In genomic region chr14:76220952-76221351, GRCm38 (mm10) we compare ENCODE assay signal across 14 mouse cellular contexts.
A peak's percentile ranks its signal among the peaks of the same experiment; 100 is the strongest.
DNase-seq lines count a peak whose midpoint lies in the region; ATAC-seq and TF ChIP-seq lines count a peak whose summit lies in the region.
"Had no signal": no experiment of that assay in that cellular context is flagged by ENCODE, and none has a peak within 500 bp of the region (broad histone marks: within the 10 kb centered on the region; RNA-seq: fewer than 3 reads in every experiment).

No protein-coding gene starts in this region.

- no peaks in the 10 kb centered on the region; the same call in 1 of the 2 replicates for H3K4me1 ChIP-seq in neural tube, embryonic 11.5 days (ENCODE audit: control insufficient read depth, insufficient read depth, low read length)
- H3K4me1 ChIP-seq in forebrain, embryonic 13.5 days: peaks cover 22% of the 10 kb centered on the region
- 0 out of 2 replicates have a peak, but pooled peaks cover 8% of the 10 kb centered on the region for H3K4me1 ChIP-seq in hindbrain, postnatal 0 days (ENCODE audit: insufficient read depth, low read length)
- H3K4me1 ChIP-seq in neural tube, embryonic 15.5 days: peaks cover 6% of the 10 kb centered on the region; the same call in 1 of the 2 replicates
- H3K4me1 ChIP-seq: heart, embryonic 13.5 days had no signal

- no peak for TF ChIP-seq CTCF in hindbrain, postnatal 0 days (IDR thresholded peaks at IDR 0.05; ENCODE audit: low read depth)

- ATAC-seq in neural tube, embryonic 11.5 days (ENCODE audit: insufficient read depth, low FRiP score, low TSS enrichment): peak; percentile 73; the same call in 1 of the 2 replicates
- peak; percentile 76 for ATAC-seq in forebrain, embryonic 13.5 days
- ATAC-seq in hindbrain, postnatal 0 days: peak; percentile 63
- ATAC-seq in neural tube, embryonic 15.5 days (ENCODE audit: low FRiP score): peak; percentile 50; the same call in 1 of the 2 replicates
- ATAC-seq: intestine, embryonic 15.5 days had no signal

- no peak overlapping the region for H3K4me2 ChIP-seq in neural tube, embryonic 11.5 days (ENCODE audit: low read depth)
- H3K4me2 ChIP-seq in forebrain, embryonic 13.5 days: 0 out of 2 replicates have a peak overlapping the region, but pooled peaks have one; percentile 13
- H3K4me2 ChIP-seq in hindbrain, postnatal 0 days (ENCODE audit: low read depth, low read length): no peak overlapping the region
- H3K4me2 ChIP-seq in neural tube, embryonic 15.5 days: no peak overlapping the region
- H3K4me2 ChIP-seq: heart, embryonic 13.5 days; intestine, embryonic 15.5 days had no signal

- no peak overlapping the region for H3K27ac ChIP-seq in neural tube, embryonic 11.5 days (ENCODE audit: low read depth, low read length)
- H3K27ac ChIP-seq in forebrain, embryonic 13.5 days: peak overlapping the region; percentile 42
- H3K27ac ChIP-seq in hindbrain, postnatal 0 days: no peak overlapping the region
- 0 out of 2 replicates have a peak overlapping the region, but pooled peaks have one; percentile 6 for H3K27ac ChIP-seq in neural tube, embryonic 15.5 days (replicated peaks)
- H3K27ac ChIP-seq: heart, embryonic 13.5 days; intestine, embryonic 15.5 days; liver, embryonic 14.5 days had no signal

- intact Hi-C loops in gastrocnemius, postnatal 36 days (cut with DNase I): no loop called here

- 65% methylated on average over 5 of the region's 5 CpGs for WGBS in neural tube, embryonic 11.5 days
- WGBS in forebrain, embryonic 13.5 days: 15% methylated on average over 5 of the region's 5 CpGs
- 28% methylated on average over 5 of the region's 5 CpGs for WGBS in hindbrain, postnatal 0 days
- WGBS in neural tube, embryonic 15.5 days: 35% methylated on average over 5 of the region's 5 CpGs

- no peaks in the 10 kb centered on the region for H3K36me3 ChIP-seq in neural tube, embryonic 11.5 days (ENCODE audit: control insufficient read depth, insufficient read depth, low read length)
- H3K36me3 ChIP-seq in forebrain, embryonic 13.5 days (ENCODE audit: poor library complexity, severe bottlenecking): no peaks in the 10 kb centered on the region
- no peaks in the 10 kb centered on the region for H3K36me3 ChIP-seq in hindbrain, postnatal 0 days (ENCODE audit: insufficient read depth, low read length)
- H3K36me3 ChIP-seq in neural tube, embryonic 15.5 days: no peaks in the 10 kb centered on the region
- H3K36me3 ChIP-seq: heart, embryonic 13.5 days; intestine, embryonic 15.5 days had no signal

- H3K27me3 ChIP-seq in neural tube, embryonic 11.5 days (ENCODE audit: control insufficient read depth, insufficient read depth, low read length): no peaks in the 10 kb centered on the region
- no peaks in the 10 kb centered on the region; the same call in 1 of the 2 replicates for H3K27me3 ChIP-seq in forebrain, embryonic 13.5 days
- H3K27me3 ChIP-seq in hindbrain, postnatal 0 days (ENCODE audit: insufficient read depth, low read length): no peaks in the 10 kb centered on the region
- no peaks in the 10 kb centered on the region for H3K27me3 ChIP-seq in neural tube, embryonic 15.5 days (replicated peaks)
- H3K27me3 ChIP-seq: intestine, embryonic 15.5 days had no signal

- H3K4me3 ChIP-seq in neural tube, embryonic 11.5 days (ENCODE audit: low read depth, low read length): no peak overlapping the region
- no peak overlapping the region for H3K4me3 ChIP-seq in forebrain, embryonic 13.5 days
- no peak overlapping the region for H3K4me3 ChIP-seq in hindbrain, postnatal 0 days (ENCODE audit: low read length)
- no peak overlapping the region for H3K4me3 ChIP-seq in neural tube, embryonic 15.5 days (replicated peaks)
- H3K4me3 ChIP-seq: heart, embryonic 13.5 days; intestine, embryonic 15.5 days had no signal

- H3K9ac ChIP-seq in neural tube, embryonic 11.5 days (ENCODE audit: low read length): no peak overlapping the region
- no peak overlapping the region for H3K9ac ChIP-seq in forebrain, embryonic 13.5 days
- H3K9ac ChIP-seq in hindbrain, postnatal 0 days (replicated peaks; ENCODE audit: low read length): no peak overlapping the region
- no peak overlapping the region for H3K9ac ChIP-seq in neural tube, embryonic 15.5 days (replicated peaks)
- H3K9ac ChIP-seq: heart, embryonic 13.5 days; intestine, embryonic 15.5 days; liver, embryonic 14.5 days had no signal

- 0 out of 2 replicates have a peak, but pooled peaks cover 4% of the 10 kb centered on the region for H3K9me3 ChIP-seq in neural tube, embryonic 11.5 days (ENCODE audit: control insufficient read depth, low read length)
- H3K9me3 ChIP-seq in forebrain, embryonic 13.5 days (replicated peaks): peaks cover 10% of the 10 kb centered on the region; the same call in 1 of the 2 replicates
- H3K9me3 ChIP-seq in hindbrain, postnatal 0 days (ENCODE audit: low read length): 0 out of 2 replicates have a peak, but pooled peaks cover 2% of the 10 kb centered on the region
- H3K9me3 ChIP-seq in neural tube, embryonic 15.5 days (replicated peaks): no peaks in the 10 kb centered on the region
- H3K9me3 ChIP-seq: intestine, embryonic 15.5 days had no signal

- no peak for DNase-seq in neural tube, embryonic 11.5 days (ENCODE audit: low spot score)
- no peak for DNase-seq in neural tube, embryonic 10.5 days (ENCODE audit: extremely low spot score, low spot score)
- DNase-seq in hindbrain, postnatal 0 days (ENCODE audit: low spot score): peak; percentile 29
- no peak for DNase-seq in spleen, postnatal 10 days (ENCODE audit: low spot score in 2 of 2)
- no peak for DNase-seq in gastrocnemius, postnatal 36 days
- no peak for DNase-seq in layer of hippocampus, postnatal 36 days
- DNase-seq: adrenal gland, adult 8-10 months; kidney, postnatal 4 days; thymus, postnatal 14 days had no signal

Comparison
In these comparisons a context has a peak if more than half of its experiments do, and no peak if none do; other contexts are left out.
1. H3K27ac ChIP-seq: peak in forebrain, embryonic 13.5 days (single experiment) and neural tube, embryonic 15.5 days (single experiment); none in neural tube, embryonic 11.5 days (single experiment) and hindbrain, postnatal 0 days (single experiment).
2. Peak in every context shown above with its lines, with median percentiles within 50 percentile points of each other: ATAC-seq.